Mouse (Mus musculus) heart, embryonic 12.5 days (tissue): Measurements from ENCODE around the gene Eftud2. TPM values are rescaled to one million over a fixed set of nuclear protein-coding genes. Genes with fewer than 3 reads are reported as not detected.

Source experiments
- ATAC-seq: fragments of 200-750 bp; cut with Nextera tagmentation; 2 replicates; pipeline ENCODE4 v1.8.0; 2017; ENCODE audit warnings: moderate TSS enrichment, moderate library complexity; ENCODE audit not compliant: insufficient number of reproducible peaks, low FRiP score
- H3K27ac ChIP-seq: fragments of 300-500 bp; sonication (generic); 2 replicates; pipeline ENCODE4 v1.5.1; 2016; ENCODE audit warnings: mild to moderate bottlenecking, moderate library complexity; ENCODE audit not compliant: poor library complexity, severe bottlenecking
- H3K27me3 ChIP-seq: fragments of 300-500 bp; sonication (generic); replicated peaks from 2 replicates; pipeline ENCODE4 v1.6.1; 2016; ENCODE audit warnings: mild to moderate bottlenecking, moderate library complexity
- H3K36me3 ChIP-seq: fragments of 300-500 bp; sonication (generic); 2 replicates; pipeline ENCODE4 v1.6.1; 2016; ENCODE audit warnings: mild to moderate bottlenecking, moderate library complexity
- H3K4me1 ChIP-seq: fragments of 300-500 bp; sonication (generic); replicated peaks from 2 replicates; pipeline ENCODE4 v1.6.1; 2016; ENCODE audit warnings: mild to moderate bottlenecking
- H3K4me2 ChIP-seq: fragments of 300-500 bp; sonication (generic); 2 replicates; pipeline ENCODE4 v1.6.1; 2016; ENCODE audit warnings: mild to moderate bottlenecking, moderate library complexity
- H3K4me3 ChIP-seq: fragments of 300-500 bp; sonication (generic); 2 replicates; pipeline ENCODE4 v1.5.1; 2016; ENCODE audit warnings: mild to moderate bottlenecking
- H3K9ac ChIP-seq: fragments of 300-500 bp; sonication (generic); 2 replicates; pipeline ENCODE4 v1.6.1; 2016; ENCODE audit warnings: mild to moderate bottlenecking, moderate library complexity
- H3K9me3 ChIP-seq: fragments of 300-500 bp; sonication (generic); replicated peaks from 2 replicates; pipeline ENCODE4 v1.6.1; 2016; ENCODE audit warnings: mild to moderate bottlenecking, moderate library complexity
- WGBS: fragments of 180-500 bp; shearing (Covaris S2); methylation state at CpG from one replicate; pipeline ENCODE4 v1.1.7; 2016; 5-methylcytosine and 5-hydroxymethylcytosine counted together
- polyA plus RNA-seq: library from polyadenylated mRNA; unstranded; fragments of >200 nt; fragmentation: Nextera tagmentation; extraction: Ambion mirVana; gene quantifications from 2 replicates; pipeline ENCODE4 v1.2.1, GENCODE M21; 2016

Eftud2 gene
- polyA plus RNA-seq, 1 experiment from 2014 or later = 145 TPM

- Histone ChIP-seq H3K36me3 (peaks cover 42% of the 10 kb centered on the region), H3K27ac (no peak within 1 kb of the TSS), H3K4me2 (no peak within 1 kb of the TSS), H3K4me3 (no peak within 1 kb of the TSS), H3K9me3 (no peaks in the 10 kb centered on the region), H3K4me1 (no peaks in the 10 kb centered on the region), H3K9ac (no peak within 1 kb of the TSS), H3K27me3 (no peaks in the 10 kb centered on the region)
- no peak for ATAC-seq
- WGBS = 78% methylated on average over 4 of the region's 4 CpGs
Observed at GRCm38 (mm10) chr11:102835549-102835948, 45.2 kb downstream of the Eftud2 start, which contains the start of gene Higd1b. Higd1b (plus strand) TSS chr11:102835849.

- H3K27me3 ChIP-seq = no peaks in the 10 kb centered on the region
- H3K27ac ChIP-seq = no peak overlapping the region
- no peak overlapping the region for H3K9ac ChIP-seq
- H3K36me3 ChIP-seq = peaks cover 29% of the 10 kb centered on the region
- 90% methylated on average over 10 of the region's 10 CpGs for WGBS
- no peaks in the 10 kb centered on the region for H3K9me3 ChIP-seq
- no peak for ATAC-seq
- H3K4me3 ChIP-seq = no peak overlapping the region
- no peak overlapping the region for H3K4me2 ChIP-seq
- no peaks in the 10 kb centered on the region for H3K4me1 ChIP-seq
Observed at GRCm38 (mm10) chr11:102834219-102834618, 46.6 kb downstream of the Eftud2 start.

DNA sequence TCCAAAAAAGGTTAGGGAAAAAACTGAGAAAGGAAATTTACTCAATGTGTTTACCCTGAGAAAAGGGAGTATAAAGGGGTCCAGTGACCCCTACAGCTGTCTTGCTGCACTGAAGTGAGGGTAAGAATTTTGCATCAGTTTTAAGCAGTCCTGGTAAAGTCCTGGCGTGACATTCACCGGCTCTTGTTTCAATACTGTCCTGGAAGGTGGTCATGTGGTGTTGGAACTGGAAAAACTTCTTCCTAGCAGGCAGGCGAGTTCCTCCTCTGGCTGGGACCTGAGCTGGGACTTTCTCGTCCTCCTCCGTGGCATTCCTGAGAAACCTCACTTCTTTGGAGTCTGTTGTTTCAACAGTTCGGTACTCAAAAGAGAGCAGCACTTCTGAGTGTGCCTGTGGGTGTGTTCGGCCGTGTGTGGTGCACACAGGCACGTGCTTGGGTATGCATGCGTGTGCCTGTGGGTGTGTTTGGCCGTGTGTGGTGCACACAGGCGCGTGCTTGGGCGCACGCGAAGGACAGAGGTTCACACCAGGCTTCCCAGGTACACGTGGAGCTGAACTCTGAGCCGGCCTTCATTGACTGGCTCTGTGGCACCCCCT is 48.0 kb downstream of the Eftud2 start:
- 68% methylated on average over 18 of the region's 18 CpGs for WGBS

GRCm38 (mm10) chr11:102830276-102830675 is 50.5 kb downstream of the Eftud2 start:
- no peaks in the 10 kb centered on the region for H3K36me3 ChIP-seq
- ATAC-seq = no peak

More for the DNA sequence above, 48.0 kb downstream of the Eftud2 start:
- Histone ChIP-seq H3K4me1 (peaks cover 1% of the 10 kb centered on the region; the same call in 1 of the 2 replicates), H3K36me3 (peaks cover 14% of the 10 kb centered on the region), H3K9me3 (no peaks in the 10 kb centered on the region), H3K9ac (no peak overlapping the region), H3K27me3 (no peaks in the 10 kb centered on the region), H3K27ac (no peak overlapping the region), H3K4me2 (no peak overlapping the region), H3K4me3 (no peak overlapping the region)
- ATAC-seq = no peak

GRCm38 (mm10) chr11:102827097-102827496 is 53.7 kb downstream of the Eftud2 start:
- no peak for ATAC-seq
- no peak overlapping the region for H3K9ac ChIP-seq
- no peak overlapping the region for H3K27ac ChIP-seq
- peaks cover 10% of the 10 kb centered on the region for H3K4me1 ChIP-seq
- no peaks in the 10 kb centered on the region for H3K36me3 ChIP-seq
- no peak overlapping the region for H3K4me2 ChIP-seq
- no peak overlapping the region for H3K4me3 ChIP-seq
- WGBS = 43% methylated on average over 4 of the region's 4 CpGs
- no peaks in the 10 kb centered on the region for H3K9me3 ChIP-seq
- no peaks in the 10 kb centered on the region for H3K27me3 ChIP-seq

More at GRCm38 (mm10) chr11:102830276-102830675, 50.5 kb downstream of the Eftud2 start:
- peaks cover 10% of the 10 kb centered on the region for H3K4me1 ChIP-seq
- no peak overlapping the region for H3K4me3 ChIP-seq
- H3K4me2 ChIP-seq = no peak overlapping the region
- no peaks in the 10 kb centered on the region for H3K27me3 ChIP-seq
- no peak overlapping the region for H3K27ac ChIP-seq
- WGBS = 52% methylated on average over 4 of the region's 4 CpGs
- no peaks in the 10 kb centered on the region for H3K9me3 ChIP-seq
- H3K9ac ChIP-seq = no peak overlapping the region

DNA sequence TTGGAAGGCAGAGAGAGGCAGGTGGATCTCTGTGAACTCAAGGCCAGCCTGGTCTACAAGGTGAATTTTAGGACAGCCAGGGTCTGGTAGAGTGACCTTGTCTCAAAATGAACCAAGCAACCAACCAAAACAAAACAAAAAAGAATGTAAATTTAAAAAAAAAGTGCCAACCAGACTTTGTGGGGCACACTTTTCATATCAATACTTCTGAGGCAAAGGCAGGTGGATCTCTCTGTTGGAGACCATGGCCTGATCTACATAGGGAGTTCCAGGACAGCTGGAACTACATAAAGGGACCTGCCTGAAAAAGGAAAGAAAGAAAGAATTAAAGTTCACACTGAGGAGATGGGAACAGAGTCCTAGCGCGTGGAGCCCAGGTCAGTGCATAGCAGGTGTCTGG is 54.3 kb downstream of the Eftud2 start:
- no peaks in the 10 kb centered on the region for H3K27me3 ChIP-seq
- 71% methylated on average over 2 of the region's 2 CpGs for WGBS
- no peak overlapping the region for H3K4me3 ChIP-seq
- H3K4me1 ChIP-seq = peaks cover 10% of the 10 kb centered on the region
- H3K27ac ChIP-seq = no peak overlapping the region
- H3K4me2 ChIP-seq = no peak overlapping the region
- no peak for ATAC-seq
- H3K9ac ChIP-seq = no peak overlapping the region
- no peaks in the 10 kb centered on the region for H3K9me3 ChIP-seq
- H3K36me3 ChIP-seq = no peaks in the 10 kb centered on the region

- Histone ChIP-seq H3K4me2 (no peak overlapping the region), H3K27me3 (no peaks in the 10 kb centered on the region; the same call in 1 of the 2 replicates), H3K36me3 (no peaks in the 10 kb centered on the region), H3K4me1 (peaks cover 14% of the 10 kb centered on the region), H3K9ac (no peak overlapping the region), H3K9me3 (no peaks in the 10 kb centered on the region), H3K4me3 (no peak overlapping the region), H3K27ac (no peak overlapping the region)
- ATAC-seq = no peak
- WGBS = 58% methylated on average over 6 of the region's 6 CpGs
Observed at GRCm38 (mm10) chr11:102821231-102821630, 59.6 kb downstream of the Eftud2 start.

GRCm38 (mm10) chr11:102820432-102820831 is 60.4 kb downstream of the Eftud2 start:
- ATAC-seq = no peak
- H3K9me3 ChIP-seq = no peaks in the 10 kb centered on the region
- no peak overlapping the region for H3K9ac ChIP-seq
- no peak overlapping the region for H3K4me2 ChIP-seq
- no peaks in the 10 kb centered on the region; the same call in 1 of the 2 replicates for H3K27me3 ChIP-seq
- no peak overlapping the region for H3K27ac ChIP-seq
- WGBS = 19% methylated on average over 3 of the region's 3 CpGs
- no peaks in the 10 kb centered on the region for H3K36me3 ChIP-seq
- peaks cover 20% of the 10 kb centered on the region for H3K4me1 ChIP-seq
- H3K4me3 ChIP-seq = no peak overlapping the region

- no peak for ATAC-seq
- Histone ChIP-seq H3K9me3 (no peaks in the 10 kb centered on the region), H3K4me2 (peak overlapping the region; percentile 72), H3K4me1 (peaks cover 22% of the 10 kb centered on the region), H3K27me3 (no peaks in the 10 kb centered on the region; the same call in 1 of the 2 replicates), H3K36me3 (no peaks in the 10 kb centered on the region), H3K9ac (peak overlapping the region; percentile 98), H3K4me3 (peak overlapping the region; percentile 90), H3K27ac (peak overlapping the region; percentile 99)
- WGBS = 9% methylated on average over 14 of the region's 14 CpGs
Observed at GRCm38 (mm10) chr11:102819783-102820385, 60.9 kb downstream of the Eftud2 start.

DNA sequence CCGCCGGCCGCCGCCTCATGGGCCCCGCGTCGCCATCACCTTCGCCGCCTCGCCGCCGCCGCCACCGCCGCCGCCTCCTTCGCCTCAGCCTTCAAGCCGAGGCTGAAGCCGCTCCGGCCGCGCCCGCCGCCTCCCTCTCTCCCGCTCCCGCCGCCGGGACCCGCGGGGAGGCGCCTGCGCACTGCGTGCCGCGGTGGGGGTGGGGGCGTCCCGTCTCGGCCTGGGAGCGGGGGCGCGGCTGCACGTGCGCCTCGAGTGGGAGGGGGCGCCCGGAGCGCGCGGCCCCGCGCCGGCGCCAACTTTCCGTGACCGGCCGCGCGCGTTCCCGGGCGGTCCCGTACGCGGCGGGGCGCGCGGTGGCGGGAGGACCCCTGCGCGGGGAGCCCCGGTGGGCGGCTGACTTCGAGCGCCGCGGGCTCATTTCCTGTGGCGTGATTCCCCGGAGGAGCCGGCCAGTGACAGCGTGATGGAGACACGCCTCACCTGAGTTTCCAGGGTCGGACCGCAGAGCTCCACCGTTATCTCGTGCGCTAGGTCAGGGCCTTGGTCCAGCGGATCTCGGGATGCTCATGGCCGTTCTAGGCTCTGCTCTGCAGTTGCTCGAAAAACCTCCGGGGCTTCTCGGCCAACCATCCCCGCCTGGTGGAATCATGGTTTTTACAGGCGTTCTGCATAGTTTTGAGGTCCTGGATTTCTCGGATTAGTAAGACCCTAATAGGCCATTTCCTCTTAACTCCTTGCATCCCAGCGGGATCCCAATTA is 61.6 kb downstream of the Eftud2 start, which contains the start of gene Gjc1:
Gene Gjc1, minus strand, starts transcription at position 680 of the 762 bp plus-strand sequence.
- WGBS = under 1% methylated on average over 67 of the region's 97 CpGs
- H3K9me3 ChIP-seq = no peaks in the 10 kb centered on the region
- H3K27me3 ChIP-seq = no peaks in the 10 kb centered on the region; the same call in 1 of the 2 replicates
- peak within 1 kb of the TSS; percentile 99 for H3K27ac ChIP-seq
- H3K4me3 ChIP-seq = peak within 1 kb of the TSS; percentile 90
- peaks cover 25% of the 10 kb centered on the region for H3K4me1 ChIP-seq
- peak within 1 kb of the TSS; percentile 72 for H3K4me2 ChIP-seq
- peak; percentile 88 for ATAC-seq
- H3K36me3 ChIP-seq = no peaks in the 10 kb centered on the region
- peak within 1 kb of the TSS; percentile 98 for H3K9ac ChIP-seq
